Mouse (Mus musculus) liver, embryonic 11.5 days (tissue): ENCODE results near the gene Cypt12. TPM values are rescaled to one million over a fixed set of nuclear protein-coding genes. Genes with fewer than 3 reads are reported as not detected.

Experiments used
- ATAC-seq: fragments of 200-750 bp; cut with Nextera tagmentation; replicated peaks from 2 replicates; pipeline ENCODE4 v1.8.0; 2017; ENCODE audit warnings: moderate number of reproducible peaks, mild to moderate bottlenecking, moderate TSS enrichment, moderate library complexity; ENCODE audit not compliant: low FRiP score
- DNase-seq: peaks from one replicate; pipeline ENCODE4 v3.0.0-alpha.2; 2017; ENCODE audit warnings: low spot score
- H3K27ac ChIP-seq: fragments of 300-500 bp; sonication (generic); 2 replicates; pipeline ENCODE4 v1.5.1; 2014; ENCODE audit warnings: mild to moderate bottlenecking, low read depth, low read length, control low read depth
- H3K27me3 ChIP-seq: fragments of 300-500 bp; sonication (generic); replicated peaks from 2 replicates; pipeline ENCODE4 v1.6.1; 2014; ENCODE audit warnings: low read length, mixed read lengths; ENCODE audit not compliant: control insufficient read depth, insufficient read depth
- H3K36me3 ChIP-seq: fragments of 300-500 bp; sonication (generic); 2 replicates; pipeline ENCODE4 v1.6.1; 2014; ENCODE audit warnings: mild to moderate bottlenecking, low read length, moderate library complexity, mixed read lengths; ENCODE audit not compliant: control insufficient read depth, insufficient read depth
- H3K4me1 ChIP-seq: fragments of 300-500 bp; sonication (generic); replicated peaks from 2 replicates; pipeline ENCODE4 v1.6.1; 2014; ENCODE audit warnings: low read length, mixed read lengths; ENCODE audit not compliant: control insufficient read depth, insufficient read depth
- H3K4me2 ChIP-seq: fragments of 300-500 bp; sonication (generic); 2 replicates; pipeline ENCODE4 v1.6.1; 2014; ENCODE audit warnings: mild to moderate bottlenecking, control low read depth, moderate library complexity
- H3K4me3 ChIP-seq: fragments of 300-500 bp; sonication (generic); 2 replicates; pipeline ENCODE4 v1.5.1; 2014; ENCODE audit warnings: low read depth, low read length, control low read depth
- H3K9ac ChIP-seq: fragments of 300-500 bp; sonication (generic); 2 replicates; pipeline ENCODE4 v1.6.1; 2014; ENCODE audit warnings: low read depth, low read length, control low read depth
- H3K9me3 ChIP-seq: fragments of 300-500 bp; sonication (generic); 2 replicates; pipeline ENCODE4 v1.6.1; 2016; ENCODE audit warnings: low read length, inconsistent platforms, mixed read lengths; ENCODE audit not compliant: control insufficient read depth
- WGBS: fragments of 180-500 bp; shearing (Covaris S2); extraction: QIAGEN DNeasy Blood & Tissue Kit; methylation state at CpG from one replicate; pipeline ENCODE4 v1.1.7; 2014; 5-methylcytosine and 5-hydroxymethylcytosine counted together
- polyA plus RNA-seq: library from polyadenylated mRNA; unstranded; fragments of >200 nt; fragmentation: Nextera tagmentation; extraction: Ambion mirVana; gene quantifications from 2 replicates; pipeline ENCODE4 v1.2.1, GENCODE M21; 2014

Gene Cypt12
- polyA plus RNA-seq: not detected in 2 replicates

DNA sequence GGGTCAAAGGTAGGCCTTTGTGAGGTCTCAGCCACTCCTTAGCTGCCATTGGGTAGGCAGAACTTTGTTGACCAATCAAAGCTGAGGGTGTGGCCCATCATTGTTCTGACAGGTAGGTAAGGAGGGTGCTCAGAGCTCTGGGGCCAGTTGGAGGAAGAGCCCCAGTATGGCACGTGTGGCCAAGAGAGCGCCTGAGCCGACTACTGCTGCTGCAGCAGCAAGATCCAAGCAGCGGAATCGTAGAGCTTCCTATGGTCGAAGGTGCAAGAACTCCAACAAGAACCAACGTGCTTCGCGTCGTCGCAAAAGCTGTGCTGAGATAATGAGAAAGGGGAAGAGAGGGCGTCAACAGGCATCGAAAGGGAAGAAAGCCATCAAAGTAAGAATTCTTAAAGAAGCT lies at the start of gene Cypt12:
TSS of gene Cypt12 (plus strand) at position 112 of the 400 bp plus-strand sequence.
- Histone ChIP-seq H3K27ac (no peak within 1 kb of the TSS), H3K4me2 (no peak within 1 kb of the TSS), H3K9ac (no peak within 1 kb of the TSS), H3K9me3 (no peaks in the 10 kb centered on the region), H3K36me3 (no peaks in the 10 kb centered on the region), H3K4me3 (no peak within 1 kb of the TSS), H3K27me3 (no peaks in the 10 kb centered on the region), H3K4me1 (no peaks in the 10 kb centered on the region)
- ATAC-seq (no peak), DNase-seq (no peak)
- 92% methylated on average over 13 of the region's 13 CpGs for WGBS

DNA sequence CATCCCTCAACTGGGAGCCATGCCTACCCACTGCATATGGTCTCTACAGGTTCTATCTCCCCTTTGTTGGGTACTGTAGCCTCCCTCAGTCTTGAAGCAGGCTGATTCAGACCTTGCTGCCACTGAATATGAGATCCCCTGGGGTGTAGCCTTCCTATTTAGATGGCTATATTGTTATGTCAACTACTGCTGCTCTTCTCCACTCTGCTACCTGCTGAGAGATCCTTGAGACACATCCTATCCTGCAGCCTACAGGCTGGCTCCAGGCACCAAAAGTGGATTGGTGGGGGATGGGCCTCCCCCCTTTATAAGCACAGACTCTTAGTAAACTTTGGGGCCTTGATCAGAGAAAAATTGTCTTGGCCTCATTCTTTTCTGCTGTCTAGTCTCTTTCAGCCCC lies 34.4 kb upstream of the Cypt12 start:
- Histone ChIP-seq H3K36me3 (no peaks in the 10 kb centered on the region), H3K27me3 (no peaks in the 10 kb centered on the region), H3K9me3 (no peaks in the 10 kb centered on the region), H3K4me1 (no peaks in the 10 kb centered on the region), H3K9ac (no peak overlapping the region), H3K4me3 (no peak overlapping the region), H3K27ac (no peak overlapping the region), H3K4me2 (no peak overlapping the region)
- DNase-seq: no peak
- ATAC-seq: no peak

- no peak overlapping the region for H3K4me2 ChIP-seq
- no peaks in the 10 kb centered on the region for H3K9me3 ChIP-seq
- H3K9ac ChIP-seq: no peak overlapping the region
- DNase-seq (no peak), ATAC-seq (no peak)
- no peak overlapping the region for H3K27ac ChIP-seq
- H3K4me1 ChIP-seq: no peaks in the 10 kb centered on the region
- no peak overlapping the region for H3K4me3 ChIP-seq
- no peaks in the 10 kb centered on the region for H3K36me3 ChIP-seq
- no peaks in the 10 kb centered on the region for H3K27me3 ChIP-seq
- WGBS: 83% methylated on average over 2 of the region's 2 CpGs
Observed at GRCm38 (mm10) chr3:17940206-17940605, 8.0 kb upstream of the Cypt12 start.
